Mouse (Mus musculus): ENCODE data around the gene Cyp4v3. TPM values are rescaled to one million over a fixed set of nuclear protein-coding genes. Genes with fewer than 3 reads are reported as not detected.

Gene Cyp4v3
- 10.7 TPM for polyA plus RNA-seq (2014; fragmentation: Illumina TruSeq; extraction: RNeasy Lipid Tissue Mini Kit (QIAGEN cat#74804); ENCODE audit: low read depth, low replicate concordance)

GRCm38 (mm10) chr8:45332685-45333409 is at the start of gene Cyp4v3:
Gene Cyp4v3, minus strand, starts transcription at chr8:45333216.

GRCm38 (mm10) chr8:45381963-45382347 is 48.9 kb upstream of the Cyp4v3 start, which contains the start of gene Fam149a:
Gene Fam149a, minus strand, starts transcription at chr8:45382291.

GRCm38 (mm10) chr8:45308366-45308765 is 24.6 kb downstream of the Cyp4v3 start, which contains the start of gene Gm45753:
Gene Gm45753, minus strand, starts transcription at chr8:45308466.

DNA sequence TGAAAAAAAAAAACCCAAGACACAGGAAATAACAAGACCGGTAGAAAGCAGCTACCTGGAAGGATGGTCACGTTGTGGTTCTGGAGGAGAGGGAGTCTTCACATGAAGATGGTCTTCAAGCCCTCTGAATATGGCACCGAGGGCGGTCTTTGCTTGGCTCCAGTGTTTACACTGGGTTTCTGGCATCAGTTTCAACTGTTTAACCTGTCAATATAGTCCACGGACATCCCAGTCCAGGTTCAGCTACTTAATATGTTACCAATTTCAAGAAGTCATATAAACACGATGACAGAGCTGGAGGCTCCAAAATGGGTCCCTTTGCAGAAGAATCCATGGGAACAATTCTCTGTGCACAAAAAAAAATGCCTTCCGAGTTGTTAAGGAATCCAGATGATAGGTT is 38.3 kb downstream of the Cyp4v3 start, which contains the start of gene Klkb1:
Gene Klkb1 (minus strand): TSS at position 173 of the 400 bp plus-strand sequence.

GRCm38 (mm10) chr8:45261920-45262319 is 71.1 kb downstream of the Cyp4v3 start, which contains the start of gene F11:
Gene F11, minus strand, starts transcription at chr8:45262031.

Other genes starting within 250 kb of the Cyp4v3 start
- gene F11, start 71.2 kb downstream of the Cyp4v3 start, polyA plus RNA-seq (2014; fragmentation: Illumina TruSeq; extraction: RNeasy Lipid Tissue Mini Kit (QIAGEN cat#74804); ENCODE audit: low read depth, low replicate concordance), result not detected
- 4.9 TPM for gene Klkb1, start 38.4 kb downstream of the Cyp4v3 start, polyA plus RNA-seq (2014; fragmentation: Illumina TruSeq; extraction: RNeasy Lipid Tissue Mini Kit (QIAGEN cat#74804); ENCODE audit: low read depth, low replicate concordance)
- 1.4 TPM for gene Gm45753, start 24.8 kb downstream of the Cyp4v3 start, polyA plus RNA-seq (2014; fragmentation: Illumina TruSeq; extraction: RNeasy Lipid Tissue Mini Kit (QIAGEN cat#74804); ENCODE audit: low read depth, low replicate concordance)
- 43.0 TPM for gene Fam149a, start 49.1 kb upstream of the Cyp4v3 start, polyA plus RNA-seq (2014; fragmentation: Illumina TruSeq; extraction: RNeasy Lipid Tissue Mini Kit (QIAGEN cat#74804); ENCODE audit: low read depth, low replicate concordance)
- 32.3 TPM for gene Tlr3, start 77.9 kb upstream of the Cyp4v3 start, polyA plus RNA-seq (2014; fragmentation: Illumina TruSeq; extraction: RNeasy Lipid Tissue Mini Kit (QIAGEN cat#74804); ENCODE audit: low read depth, low replicate concordance)
- 44.6 TPM for gene Sorbs2, start 174.6 kb upstream of the Cyp4v3 start, polyA plus RNA-seq (2014; fragmentation: Illumina TruSeq; extraction: RNeasy Lipid Tissue Mini Kit (QIAGEN cat#74804); ENCODE audit: low read depth, low replicate concordance)

All from kidney, adult 10 weeks (tissue).